In genomic region chr11:106364712-106365111, GRCm38 (mm10) we compare ENCODE assay signal across 8 mouse cellular contexts. TPM values are rescaled to one million over a fixed set of nuclear protein-coding genes. Genes with fewer than 3 reads are reported as not detected.
DNase-seq lines count a peak whose midpoint lies in the region; ATAC-seq lines count a peak whose summit lies in the region.

No protein-coding gene starts in this region.

- no peaks in the 10 kb centered on the region for H3K27me3 ChIP-seq in hindbrain, embryonic 13.5 days
- no peaks in the 10 kb centered on the region for H3K27me3 ChIP-seq in neural tube, embryonic 12.5 days (replicated peaks)

- no peak overlapping the region for H3K9ac ChIP-seq in hindbrain, embryonic 13.5 days
- no peak overlapping the region for H3K9ac ChIP-seq in neural tube, embryonic 12.5 days

- H3K27ac ChIP-seq in hindbrain, embryonic 13.5 days: no peak overlapping the region
- no peak overlapping the region for H3K27ac ChIP-seq in neural tube, embryonic 12.5 days

- 0 out of 2 replicates have a peak overlapping the region, but pooled peaks have one; percentile 2 for H3K4me2 ChIP-seq in hindbrain, embryonic 13.5 days
- peak overlapping the region; percentile 31; the same call in 1 of the 2 replicates for H3K4me2 ChIP-seq in neural tube, embryonic 12.5 days (replicated peaks)

- 5% methylated on average over 11 of the region's 11 CpGs for WGBS in hindbrain, embryonic 13.5 days
- WGBS in neural tube, embryonic 12.5 days: 6% methylated on average over 11 of the region's 11 CpGs

- DNase-seq in heart, adult 11 months: peak; percentile 95
- no peak for DNase-seq in heart, adult 9 months (ENCODE audit: low spot score in 2 of 2)
- peak; percentile 18 for DNase-seq in urinary bladder, postnatal 14 days (ENCODE audit: low spot score)
- DNase-seq in urinary bladder, postnatal 25 days (ENCODE audit: low spot score): no peak
- DNase-seq in kidney, adult 8-10 months: no peak

- peaks cover 16% of the 10 kb centered on the region for H3K4me1 ChIP-seq in hindbrain, embryonic 13.5 days (replicated peaks)
- peaks cover 9% of the 10 kb centered on the region for H3K4me1 ChIP-seq in neural tube, embryonic 12.5 days

- no peak overlapping the region for H3K4me3 ChIP-seq in hindbrain, embryonic 13.5 days
- H3K4me3 ChIP-seq in neural tube, embryonic 12.5 days: no peak overlapping the region

- no peaks in the 10 kb centered on the region for H3K9me3 ChIP-seq in hindbrain, embryonic 13.5 days
- no peaks in the 10 kb centered on the region for H3K9me3 ChIP-seq in neural tube, embryonic 12.5 days

- H3K36me3 ChIP-seq in hindbrain, embryonic 13.5 days: no peaks in the 10 kb centered on the region
- H3K36me3 ChIP-seq in neural tube, embryonic 12.5 days: no peaks in the 10 kb centered on the region

- 0 out of 2 replicates have a peak, but pooled peaks have one; percentile 17 for ATAC-seq in hindbrain, embryonic 13.5 days (ENCODE audit: low FRiP score)
- ATAC-seq in neural tube, embryonic 12.5 days (ENCODE audit: low FRiP score, low read depth): no peak
- no peak for ATAC-seq in erythroid progenitor cell, adult 5-6 weeks (replicated peaks; ENCODE audit: low FRiP score, poor library complexity, severe bottlenecking)

RNA-seq across cellular contexts. Expression of gene Prr29, which starts 0.6 kb away (rescaled TPM):
- not detected in 2 replicates for polyA plus RNA-seq in hindbrain, embryonic 13.5 days (2015; fragmentation: Nextera tagmentation; extraction: Ambion mirVana)
- not detected in 2 replicates for polyA plus RNA-seq in neural tube, embryonic 12.5 days (2016; fragmentation: Nextera tagmentation; extraction: Ambion mirVana)
- total RNA-seq in erythroid progenitor cell, adult 5-6 weeks (2015; ENCODE audit: low replicate concordance): not detected in 2 replicates
- total RNA-seq in erythroid progenitor cell, adult 5-6 weeks (2017; ENCODE audit: low replicate concordance): not detected in 2 replicates

RNA-seq across cellular contexts. Expression of gene Scn4a, which starts 11.6 kb away (rescaled TPM):
- 0.03 TPM in 1 of 2 replicates, not detected in the other for polyA plus RNA-seq in hindbrain, embryonic 13.5 days (2015; fragmentation: Nextera tagmentation; extraction: Ambion mirVana)
- 0.03 and 0.13 TPM in 2 replicates for polyA plus RNA-seq in neural tube, embryonic 12.5 days (2016; fragmentation: Nextera tagmentation; extraction: Ambion mirVana)
- total RNA-seq in erythroid progenitor cell, adult 5-6 weeks (2015; ENCODE audit: low replicate concordance): 0.84 TPM in 1 of 2 replicates, not detected in the other
- total RNA-seq in erythroid progenitor cell, adult 5-6 weeks (2017; ENCODE audit: low replicate concordance): 0.39 TPM in 1 of 2 replicates, not detected in the other

RNA-seq across cellular contexts. Expression of gene Icam2, which starts 23.2 kb away (rescaled TPM):
- 12.8 and 13.8 TPM in 2 replicates for polyA plus RNA-seq in hindbrain, embryonic 13.5 days (2015; fragmentation: Nextera tagmentation; extraction: Ambion mirVana)
- 15.6 and 16.6 TPM in 2 replicates for polyA plus RNA-seq in neural tube, embryonic 12.5 days (2016; fragmentation: Nextera tagmentation; extraction: Ambion mirVana)
- total RNA-seq in erythroid progenitor cell, adult 5-6 weeks (2015; ENCODE audit: low replicate concordance): 23.9 TPM in 1 of 2 replicates, not detected in the other
- 9.5 and 15.1 TPM in 2 replicates for total RNA-seq in erythroid progenitor cell, adult 5-6 weeks (2017; ENCODE audit: low replicate concordance)

RNA-seq across cellular contexts. Expression of gene Cd79b, which starts 50.1 kb away (rescaled TPM):
- polyA plus RNA-seq in hindbrain, embryonic 13.5 days (2015; fragmentation: Nextera tagmentation; extraction: Ambion mirVana): 1.2 and 1.4 TPM in 2 replicates
- polyA plus RNA-seq in neural tube, embryonic 12.5 days (2016; fragmentation: Nextera tagmentation; extraction: Ambion mirVana): 1.0 and 1.3 TPM in 2 replicates
- total RNA-seq in erythroid progenitor cell, adult 5-6 weeks (2015; ENCODE audit: low replicate concordance): 110 and 129 TPM in 2 replicates
- total RNA-seq in erythroid progenitor cell, adult 5-6 weeks (2017; ENCODE audit: low replicate concordance): 29.3 and 46.0 TPM in 2 replicates

Comparison
In these comparisons a context has a peak if more than half of its experiments do, and no peak if none do; other contexts are left out.
1. DNase-seq: peak in heart, adult 11 months (single experiment) and urinary bladder, postnatal 14 days (single experiment); none in heart, adult 9 months (0 of 2), urinary bladder, postnatal 25 days (single experiment) and kidney, adult 8-10 months (0 of 2).